Mouse (Mus musculus): ENCODE measurements around the gene 4930402K13Rik. TPM values are rescaled to one million over a fixed set of nuclear protein-coding genes. Genes with fewer than 3 reads are reported as not detected.

The 4930402K13Rik gene
- polyA plus RNA-seq, 1 experiment from 2014 or later = not detected

Other genes starting within 250 kb of the 4930402K13Rik start
- gene Gm5751, start 230.3 kb upstream of the 4930402K13Rik start, polyA plus RNA-seq (2015; fragmentation: Nextera tagmentation; extraction: Ambion mirVana) = not detected in 2 replicates
- 27.7 and 28.5 TPM in 2 replicates for gene B630019K06Rik, start 212.2 kb upstream of the 4930402K13Rik start, polyA plus RNA-seq (2015; fragmentation: Nextera tagmentation; extraction: Ambion mirVana)
- gene Fthl17b, start 141.6 kb upstream of the 4930402K13Rik start, polyA plus RNA-seq (2015; fragmentation: Nextera tagmentation; extraction: Ambion mirVana) = not detected in 2 replicates
- not detected in 2 replicates for gene Fthl17c, start 128.0 kb upstream of the 4930402K13Rik start, polyA plus RNA-seq (2015; fragmentation: Nextera tagmentation; extraction: Ambion mirVana)
- not detected in 2 replicates for gene Fthl17d, start 117.8 kb upstream of the 4930402K13Rik start, polyA plus RNA-seq (2015; fragmentation: Nextera tagmentation; extraction: Ambion mirVana)
- gene Fthl17e, start 71.1 kb upstream of the 4930402K13Rik start, polyA plus RNA-seq (2015; fragmentation: Nextera tagmentation; extraction: Ambion mirVana) = not detected in 2 replicates
- gene Fthl17f, start 41.5 kb upstream of the 4930402K13Rik start, polyA plus RNA-seq (2015; fragmentation: Nextera tagmentation; extraction: Ambion mirVana) = not detected in 2 replicates
- gene Lancl3, start 95.3 kb downstream of the 4930402K13Rik start, polyA plus RNA-seq (2015; fragmentation: Nextera tagmentation; extraction: Ambion mirVana) = 5.3 and 5.8 TPM in 2 replicates
- not detected in 2 replicates for gene Gm14862, start 152.3 kb downstream of the 4930402K13Rik start, polyA plus RNA-seq (2015; fragmentation: Nextera tagmentation; extraction: Ambion mirVana)
- 4.0 and 4.2 TPM in 2 replicates for gene Xk, start 168.2 kb downstream of the 4930402K13Rik start, polyA plus RNA-seq (2015; fragmentation: Nextera tagmentation; extraction: Ambion mirVana)
- 0.81 TPM in 1 of 2 replicates, not detected in the other for gene H2al1m, start 179.2 kb downstream of the 4930402K13Rik start, polyA plus RNA-seq (2015; fragmentation: Nextera tagmentation; extraction: Ambion mirVana)
- gene H2al1k, start 246.1 kb downstream of the 4930402K13Rik start, polyA plus RNA-seq (2015; fragmentation: Nextera tagmentation; extraction: Ambion mirVana) = not detected in 2 replicates